Mouse (Mus musculus) right cerebral cortex, postnatal 4 days (tissue): ENCODE measurements at regions not wholly inside any gene's neighbourhood (a gene's known extent, or its start where the extent isn't known, plus 50 kb on each side); places are given as distances from the start of the nearest gene placed in this dataset.

Source experiments
- DNase-seq: peaks from one replicate; pipeline ENCODE4 v3.0.0-alpha.2; 2022

DNA sequence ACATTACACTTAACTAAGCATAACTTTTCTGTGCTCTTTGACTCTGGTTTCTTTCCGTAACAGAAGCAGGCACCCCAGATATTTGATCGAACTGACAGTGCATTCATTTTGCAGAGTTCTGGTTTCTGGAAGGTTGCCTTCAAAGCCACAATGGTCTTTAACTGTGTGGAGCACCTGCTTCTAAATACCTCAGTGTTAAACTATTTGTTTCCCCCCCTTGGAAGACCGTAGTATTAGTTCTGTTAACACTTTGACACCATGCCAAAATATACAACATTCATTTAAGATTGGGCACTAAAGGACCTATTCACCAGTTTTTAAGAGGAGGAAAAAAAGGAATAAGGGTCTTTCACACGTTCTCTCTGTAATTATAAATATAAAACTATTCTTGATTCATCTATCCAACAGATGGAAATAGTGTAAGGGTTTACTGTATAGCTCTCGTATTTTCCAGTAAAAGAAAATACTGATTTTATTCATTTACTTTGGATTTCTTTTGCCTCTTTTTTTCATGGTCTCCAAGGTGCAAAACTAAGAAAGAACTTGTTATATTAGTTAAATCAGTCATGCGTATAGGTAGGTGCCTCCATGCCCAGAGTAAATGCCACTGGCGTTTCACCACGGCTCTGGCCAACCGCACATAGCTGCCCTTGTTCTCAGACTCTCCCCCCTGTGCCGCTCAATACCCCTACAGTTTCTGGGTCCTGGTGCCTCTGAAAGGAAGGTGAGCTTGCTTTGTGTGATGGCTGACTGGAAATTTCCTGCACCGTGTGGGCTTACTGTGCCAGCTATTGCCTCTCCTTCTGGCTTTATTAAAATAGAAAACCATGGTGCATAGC, 391.2 kb downstream of the Etnk1 start:
- DNase-seq = no peak

DNA sequence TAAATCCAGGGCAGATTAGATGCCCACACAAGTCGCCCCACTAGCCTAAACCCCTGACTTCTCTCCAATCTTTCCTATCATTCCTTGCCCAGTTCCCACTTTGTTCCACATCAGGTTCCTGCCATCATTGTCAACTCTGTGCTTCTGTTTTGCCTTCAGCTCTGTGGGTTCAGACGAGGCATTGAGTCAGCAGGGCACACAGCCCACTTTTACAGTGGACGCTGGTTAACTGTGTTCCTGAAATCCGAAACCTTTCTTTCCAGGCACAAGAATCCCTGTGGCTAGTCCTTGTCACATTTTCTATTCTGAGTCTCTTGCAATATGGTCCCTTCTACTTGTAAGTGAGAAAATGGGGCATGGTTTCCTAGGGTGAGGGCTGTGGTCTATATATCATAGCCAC, 392.3 kb downstream of the Etnk1 start:
- no peak for DNase-seq

DNA sequence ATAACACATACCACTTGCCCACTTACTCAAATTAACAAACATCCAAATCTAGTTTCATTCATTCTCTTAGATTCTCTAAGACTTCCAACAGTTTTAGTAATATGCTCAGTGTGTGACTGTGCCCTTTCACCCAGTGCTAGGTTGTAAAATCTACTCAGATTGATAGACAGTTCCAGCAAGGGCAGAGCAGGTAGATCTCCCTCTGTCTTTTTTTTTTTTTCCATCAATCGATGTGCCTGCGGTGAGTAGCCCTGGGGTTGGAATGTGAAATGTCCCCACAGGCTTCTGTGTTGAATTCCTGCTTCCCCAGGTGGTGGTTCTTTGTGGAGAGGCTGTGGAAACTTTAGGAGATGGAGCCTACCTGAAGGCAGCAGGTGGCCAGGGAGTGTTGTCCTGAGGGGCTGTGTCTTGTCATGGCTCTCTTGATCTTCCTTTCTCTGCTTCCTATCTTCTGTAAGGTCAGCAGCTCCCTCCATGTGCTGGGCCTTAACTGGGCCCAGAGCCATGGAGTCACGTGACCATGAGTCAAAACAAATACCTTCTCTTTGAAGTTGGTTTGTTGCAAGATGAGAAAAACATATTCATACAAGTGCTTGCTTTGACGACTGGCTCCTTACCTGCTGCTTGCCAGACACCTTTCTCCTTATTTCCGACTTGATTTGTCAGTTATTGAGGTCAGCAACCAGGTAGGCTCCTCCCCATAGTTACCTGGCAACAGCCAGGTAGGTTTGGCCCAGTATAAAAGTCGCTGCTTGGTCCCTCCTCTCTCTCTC, 394.5 kb downstream of the Etnk1 start:
- DNase-seq = no peak

GRCm38 (mm10) chr6:143571356-143572115, 404.5 kb downstream of the Etnk1 start:
- DNase-seq = no peak

DNA sequence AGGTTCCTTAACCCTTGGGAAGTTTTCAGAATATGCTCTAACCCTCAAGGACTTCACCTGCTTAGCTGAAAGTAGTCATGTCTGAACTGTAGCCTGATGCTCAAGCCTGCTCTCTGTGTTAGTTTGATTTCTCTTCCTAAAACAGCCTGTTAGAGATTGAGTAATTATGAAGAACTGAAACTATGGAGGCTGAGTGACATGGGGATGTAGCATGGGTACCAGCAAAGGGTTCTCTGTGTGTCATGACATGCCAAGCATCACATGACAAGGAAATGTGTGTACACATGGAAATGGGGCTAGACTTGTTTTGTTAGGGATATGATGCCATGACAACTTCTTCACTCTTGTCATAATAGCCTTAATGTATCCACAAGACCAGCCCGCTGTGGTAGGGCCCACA, 412.2 kb downstream of the Etnk1 start:
- DNase-seq = no peak

DNA sequence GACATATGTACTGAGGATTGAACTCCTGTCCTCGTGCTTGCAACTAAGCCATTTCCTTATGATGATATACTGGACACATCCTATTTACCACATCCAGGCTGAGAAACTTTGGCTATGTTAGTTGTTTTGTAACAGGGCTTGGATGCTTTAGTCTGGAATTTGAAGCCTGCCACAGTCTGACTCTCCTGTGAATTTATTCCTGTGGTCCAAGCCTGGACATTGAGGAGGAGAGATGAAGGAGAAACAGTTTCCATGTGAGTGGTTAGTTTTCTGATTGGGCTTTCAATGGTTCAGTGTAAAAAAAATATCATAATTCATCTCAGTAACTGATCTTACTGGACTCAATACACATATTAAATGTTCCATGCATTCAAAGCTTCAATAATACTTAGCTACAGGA, 422.6 kb downstream of the Etnk1 start:
- DNase-seq = no peak

DNA sequence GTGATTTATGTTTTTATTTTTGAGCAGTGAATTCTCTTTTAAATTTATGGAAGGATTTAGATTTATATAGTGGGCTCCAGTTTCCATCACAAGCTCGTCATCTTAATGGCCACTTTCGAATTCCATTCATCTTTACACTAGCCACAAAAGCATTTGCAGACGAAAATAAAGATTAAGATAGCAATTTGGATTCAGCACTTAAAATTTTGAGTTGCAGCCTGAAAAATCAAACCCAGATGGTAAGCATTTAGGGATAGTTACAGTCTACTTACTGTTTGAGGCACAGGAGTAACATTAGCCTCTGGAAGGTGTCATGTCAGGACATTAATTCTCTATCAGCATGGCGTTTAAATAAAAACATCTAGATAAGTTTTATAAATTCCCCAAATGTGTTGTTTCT, 423.2 kb downstream of the Etnk1 start:
- DNase-seq = no peak

- no peak for DNase-seq
These were observed 425.5 kb downstream of the Etnk1 start for GRCm38 (mm10) chr6:143592490-143592889.

DNA sequence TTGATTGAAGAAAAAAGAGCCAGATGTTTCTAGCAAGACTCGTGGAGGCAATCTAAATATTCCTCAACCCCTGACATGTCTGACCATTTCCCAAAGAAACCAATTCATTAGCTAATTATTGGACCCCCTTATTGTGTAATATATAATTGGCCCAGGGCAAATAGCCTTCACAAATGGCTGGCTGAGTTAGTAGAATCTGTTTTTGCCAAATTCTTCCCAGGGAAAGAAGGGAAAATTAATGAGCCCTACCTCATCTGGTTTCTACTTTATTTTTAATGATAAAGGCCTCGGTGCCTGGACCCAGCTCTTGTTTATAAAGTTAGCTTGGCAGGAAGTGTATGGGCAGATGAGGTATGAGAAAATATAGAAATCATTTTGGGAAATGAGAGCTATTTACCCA, 428.5 kb downstream of the Etnk1 start:
- no peak for DNase-seq

DNA sequence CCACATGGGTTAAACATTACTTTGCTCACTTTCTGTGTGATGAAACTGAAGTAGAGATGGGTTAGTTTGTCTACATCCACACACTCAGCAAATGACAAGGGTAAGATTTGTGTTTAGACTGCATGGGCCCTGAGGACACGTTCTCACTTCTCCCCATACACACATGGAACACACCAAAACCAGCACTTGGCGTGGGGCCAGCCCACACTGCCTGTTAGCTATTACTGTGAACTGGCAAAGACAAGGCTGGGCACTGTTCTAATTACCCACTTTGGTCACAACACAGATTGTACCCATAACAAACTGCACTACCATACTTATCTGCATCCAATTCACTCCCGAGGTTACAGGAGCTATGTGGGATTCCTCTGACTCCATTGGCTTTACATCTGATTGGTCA, 430.4 kb downstream of the Etnk1 start:
- DNase-seq = no peak

GRCm38 (mm10) chr6:143598916-143599315, 431.9 kb downstream of the Etnk1 start:
- DNase-seq = no peak

- no peak for DNase-seq
These were observed 442.1 kb downstream of the Etnk1 start for GRCm38 (mm10) chr6:143609100-143609499.

- no peak for DNase-seq
These were observed 445.9 kb downstream of the Etnk1 start for GRCm38 (mm10) chr6:143612966-143613365.

DNA sequence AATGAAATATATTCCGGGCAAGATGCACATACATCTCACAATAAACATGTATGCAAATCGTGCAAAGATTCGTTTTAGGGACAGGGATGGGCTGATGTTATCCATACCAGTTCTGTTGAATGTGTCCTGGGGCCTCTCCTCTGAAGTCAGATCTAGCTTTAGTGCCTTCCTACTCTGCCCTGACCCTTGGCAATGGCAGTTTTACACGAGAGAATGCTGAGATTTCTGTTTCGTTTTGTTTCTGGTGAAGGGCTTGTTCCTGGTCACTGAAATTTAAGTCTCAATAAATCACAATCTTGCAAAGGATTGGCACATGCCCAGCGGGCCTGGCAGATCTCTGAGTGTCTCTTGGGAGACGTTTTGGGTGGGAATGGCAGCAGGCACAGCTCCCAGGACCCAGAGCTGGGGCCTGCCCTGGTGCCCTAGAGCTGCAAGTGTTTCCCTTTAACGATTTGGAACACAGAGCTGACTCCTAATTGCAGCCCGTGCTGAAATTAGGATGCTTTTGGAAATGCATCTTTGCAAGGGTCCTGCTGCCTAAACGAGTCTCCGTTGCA, 447.5 kb downstream of the Etnk1 start:
- DNase-seq = peak; percentile 26

GRCm38 (mm10) chr6:143615361-143615760, 448.3 kb downstream of the Etnk1 start:
- no peak for DNase-seq

DNA sequence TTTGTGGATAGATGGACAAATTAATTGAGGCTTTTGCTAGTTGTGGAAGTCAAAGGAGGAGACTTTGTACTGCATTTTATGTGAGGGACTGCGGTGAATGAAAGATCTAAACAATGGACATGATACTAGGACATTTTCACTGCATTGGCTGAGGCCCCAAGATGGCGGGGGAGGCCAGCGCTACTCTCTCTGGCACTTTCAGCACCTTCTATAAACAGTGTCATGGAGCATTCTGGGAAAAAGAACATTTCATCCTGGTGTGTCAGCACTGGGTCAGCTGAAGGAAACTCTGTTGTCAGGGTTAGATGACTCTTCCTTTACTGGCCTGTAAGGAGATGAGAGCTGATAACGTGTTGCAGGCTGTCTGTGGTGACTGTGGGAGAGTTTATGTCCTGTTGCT, 449.4 kb downstream of the Etnk1 start:
- DNase-seq = no peak

- DNase-seq = no peak
These were observed 451.5 kb downstream of the Etnk1 start for GRCm38 (mm10) chr6:143618558-143618957.

GRCm38 (mm10) chr6:143620583-143620982, 453.6 kb downstream of the Etnk1 start:
- no peak for DNase-seq

- no peak for DNase-seq
These were observed 455.1 kb downstream of the Etnk1 start for GRCm38 (mm10) chr6:143622161-143622560.

DNA sequence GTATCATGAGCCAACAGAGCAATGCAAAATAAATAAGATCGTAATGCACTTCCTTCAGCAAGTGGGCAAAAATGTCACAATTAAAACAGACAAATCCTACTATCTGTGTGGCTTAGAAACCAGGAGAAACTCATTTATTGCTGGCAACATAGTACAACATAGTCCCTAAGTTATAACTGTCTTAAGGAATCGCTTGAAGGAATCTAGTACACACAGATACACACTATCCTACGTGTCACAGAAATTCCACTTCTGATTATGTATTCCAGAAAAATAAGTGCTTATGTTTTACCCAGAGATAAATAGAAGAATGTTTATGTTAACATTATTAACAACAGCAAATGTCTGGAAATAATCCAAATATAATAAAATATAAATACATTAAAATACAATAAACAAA, 457.9 kb downstream of the Etnk1 start:
- no peak for DNase-seq

DNA sequence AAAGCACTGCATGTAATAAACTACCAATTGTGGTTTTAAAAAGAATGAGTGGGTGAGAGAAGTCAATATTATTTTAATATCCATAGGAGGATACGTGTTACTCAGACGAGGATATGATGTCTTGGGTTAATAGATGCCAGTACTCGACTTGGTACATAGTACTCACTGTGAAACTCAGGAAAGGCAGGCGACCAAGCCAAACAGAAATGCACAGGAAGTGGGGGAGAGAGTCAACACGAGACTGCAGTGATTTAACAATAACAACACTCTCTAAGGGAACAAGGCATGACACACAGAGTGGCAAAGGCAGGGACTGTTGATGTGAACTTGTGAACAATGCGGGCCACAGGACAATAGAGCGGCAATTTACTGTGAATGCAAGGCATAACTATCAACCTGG, 464.6 kb downstream of the Etnk1 start:
- no peak for DNase-seq

- no peak for DNase-seq
These were observed 466.7 kb downstream of the Etnk1 start for GRCm38 (mm10) chr6:143633710-143634109.

- DNase-seq = no peak
These were observed 467.3 kb downstream of the Etnk1 start for GRCm38 (mm10) chr6:143634334-143634733.
